Mouse (Mus musculus) hindbrain, postnatal 0 days (tissue): ENCODE data around the gene Prpf4b. TPM values are rescaled to one million over a fixed set of nuclear protein-coding genes. Genes with fewer than 3 reads are reported as not detected.
A peak's percentile ranks its signal among the peaks of the same experiment; 100 is the strongest.

ENCODE experiments used
- ATAC-seq: fragments of 200-750 bp; cut with Nextera tagmentation; 2 replicates; pipeline ENCODE4 v1.8.0; 2017; ENCODE audit warnings: mild to moderate bottlenecking, moderate TSS enrichment, moderate library complexity
- DNase-seq: peaks from one replicate; pipeline ENCODE4 v3.0.0-alpha.2; 2015; ENCODE audit warnings: low spot score
- H3K27ac ChIP-seq: fragments of 300-500 bp; sonication (generic); 2 replicates; pipeline ENCODE4 v1.5.1; 2014; ENCODE audit warnings: mild to moderate bottlenecking
- H3K27me3 ChIP-seq: fragments of 300-500 bp; sonication (generic); 2 replicates; pipeline ENCODE4 v1.6.1; 2014; ENCODE audit warnings: low read length, mixed read lengths; ENCODE audit not compliant: insufficient read depth
- H3K36me3 ChIP-seq: fragments of 300-500 bp; sonication (generic); 2 replicates; pipeline ENCODE4 v1.6.1; 2014; ENCODE audit warnings: low read length, mixed read lengths; ENCODE audit not compliant: insufficient read depth
- H3K4me1 ChIP-seq: fragments of 300-500 bp; sonication (generic); 2 replicates; pipeline ENCODE4 v1.6.1; 2014; ENCODE audit warnings: antibody characterized with exemption, low read length, mixed read lengths; ENCODE audit not compliant: insufficient read depth
- H3K4me2 ChIP-seq: fragments of 300-500 bp; sonication (generic); 2 replicates; pipeline ENCODE4 v1.6.1; 2014; ENCODE audit warnings: low read depth, mild to moderate bottlenecking, low read length, moderate library complexity, mixed read lengths
- H3K4me3 ChIP-seq: fragments of 300-500 bp; sonication (generic); 2 replicates; pipeline ENCODE4 v1.5.1; 2014; ENCODE audit warnings: low read length
- H3K9ac ChIP-seq: fragments of 300-500 bp; sonication (generic); replicated peaks from 2 replicates; pipeline ENCODE4 v1.6.1; 2014; ENCODE audit warnings: mild to moderate bottlenecking, low read length, moderate library complexity, mixed read lengths
- H3K9me3 ChIP-seq: fragments of 300-500 bp; sonication (generic); 2 replicates; pipeline ENCODE4 v1.6.1; 2016; ENCODE audit warnings: low read length, mixed read lengths
- CTCF ChIP-seq: IDR thresholded peaks from 2 replicates; pipeline ENCODE4 v1.5.1; 2016; ENCODE audit warnings: antibody characterized with exemption, control low read depth, low read depth
- WGBS: fragments of 180-500 bp; shearing (Covaris S2); extraction: QIAGEN DNeasy Blood & Tissue Kit; methylation state at CpG from one replicate; pipeline ENCODE4 v1.1.7; 2014; 5-methylcytosine and 5-hydroxymethylcytosine counted together
- polyA plus RNA-seq: library from polyadenylated mRNA; unstranded; fragments of >200 nt; fragmentation: Nextera tagmentation; extraction: Ambion mirVana; gene quantifications from 2 replicates; pipeline ENCODE4 v1.2.1, GENCODE M21; 2015
- total RNA-seq: library from RNA; depleted of rRNA; stranded (reverse); fragments of >200 nt; gene quantifications from 2 replicates; pipeline ENCODE4 v1.2.3, GENCODE M21; 2014

The Prpf4b gene
- total and polyA plus RNA-seq, 2 experiments from 2014 or later = 29.9 to 54.4 TPM

DNA sequence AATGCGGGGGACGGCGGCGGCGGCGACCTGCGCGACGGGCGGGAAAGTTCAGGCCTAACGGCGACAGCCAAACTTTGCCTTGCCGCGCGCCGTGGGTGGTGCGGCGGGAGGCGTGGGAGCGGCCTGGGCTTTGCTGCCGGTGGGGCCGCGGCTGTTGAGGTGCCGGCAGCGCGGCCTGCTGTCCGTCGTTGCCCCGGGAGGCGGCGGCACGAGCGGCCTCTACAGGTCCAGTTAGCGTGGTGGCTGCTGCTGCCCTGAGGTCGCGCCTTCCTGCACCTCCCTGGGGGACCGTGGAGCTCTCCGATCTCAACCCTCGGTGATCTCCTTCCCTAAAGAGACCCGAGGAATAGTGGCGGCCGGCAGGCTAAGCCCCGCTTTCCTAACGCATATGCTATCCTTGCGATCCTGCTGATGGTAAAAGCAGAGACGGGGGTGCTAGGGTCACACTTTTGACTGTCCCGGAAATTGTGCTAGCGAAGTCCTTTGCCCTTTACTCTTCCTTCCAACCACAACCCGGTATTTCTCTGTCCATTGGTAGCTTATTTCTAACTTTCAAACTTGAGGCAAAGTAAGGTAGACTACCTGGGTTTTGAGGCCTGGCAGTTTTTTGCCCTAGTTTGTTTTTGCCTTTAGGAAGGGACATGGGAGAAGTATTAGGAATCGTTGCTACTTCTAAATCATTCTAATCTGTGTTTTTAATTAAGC, 791 bp downstream of the Prpf4b start:
- H3K4me1 ChIP-seq = peaks cover 5% of the 10 kb centered on the region
- TF ChIP-seq CTCF = peak; percentile 45
- H3K4me3 ChIP-seq = peak overlapping the region; percentile 88
- no peaks in the 10 kb centered on the region for H3K36me3 ChIP-seq
- ATAC-seq = peak; percentile 53
- peak overlapping the region; percentile 98 for H3K27ac ChIP-seq
- no peaks in the 10 kb centered on the region for H3K27me3 ChIP-seq
- H3K9me3 ChIP-seq = no peaks in the 10 kb centered on the region
- H3K4me2 ChIP-seq = peak overlapping the region; percentile 86
- WGBS = under 1% methylated on average over 40 of the region's 50 CpGs
- H3K9ac ChIP-seq = peak overlapping the region; percentile 74
- peak; percentile 69 for DNase-seq

- no peak for DNase-seq
- WGBS = 8% methylated on average over 3 of the region's 3 CpGs
- no peak for ATAC-seq
- Histone ChIP-seq H3K9me3 (no peaks in the 10 kb centered on the region), H3K4me3 (peak overlapping the region; percentile 88), H3K4me2 (peak overlapping the region; percentile 86), H3K9ac (peak overlapping the region; percentile 74), H3K36me3 (no peaks in the 10 kb centered on the region), H3K4me1 (peaks cover 5% of the 10 kb centered on the region), H3K27me3 (no peaks in the 10 kb centered on the region), H3K27ac (0 out of 2 replicates have a peak overlapping the region, but pooled peaks have one; percentile 98)
- TF ChIP-seq CTCF = no peak
These were observed 1.4 kb downstream of the Prpf4b start for GRCm38 (mm10) chr13:34876481-34876880.

DNA sequence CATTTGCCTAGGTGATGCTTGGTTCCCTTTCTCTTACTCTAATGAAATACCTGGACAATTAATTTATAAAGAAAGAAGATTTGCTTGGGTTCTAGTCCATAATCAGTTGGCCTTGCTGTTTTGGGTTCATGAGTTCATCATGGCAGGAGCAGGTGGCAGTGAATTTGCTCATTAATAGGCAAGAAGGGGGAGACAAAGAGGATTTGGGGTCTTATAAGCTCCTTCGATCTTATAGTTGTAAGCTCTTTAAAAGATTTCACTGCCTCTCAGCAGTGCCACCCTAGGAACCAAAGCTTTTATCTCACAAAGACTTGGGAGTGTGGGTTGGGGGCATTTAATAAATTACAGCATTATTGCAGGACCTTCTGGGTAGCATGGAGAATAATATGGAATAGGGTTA, 17.8 kb downstream of the Prpf4b start:
- H3K9me3 ChIP-seq = no peaks in the 10 kb centered on the region
- ATAC-seq = no peak
- H3K4me2 ChIP-seq = no peak overlapping the region
- no peak overlapping the region for H3K4me3 ChIP-seq
- WGBS = 74% methylated on average over 1 of the region's 1 CpGs
- DNase-seq = no peak
- peaks cover 60% of the 10 kb centered on the region for H3K36me3 ChIP-seq
- H3K27me3 ChIP-seq = no peaks in the 10 kb centered on the region
- no peaks in the 10 kb centered on the region for H3K4me1 ChIP-seq
- H3K27ac ChIP-seq = no peak overlapping the region
- no peak for TF ChIP-seq CTCF
- H3K9ac ChIP-seq = no peak overlapping the region

- Histone ChIP-seq H3K9ac (no peak overlapping the region), H3K4me3 (no peak overlapping the region), H3K4me2 (no peak overlapping the region), H3K27me3 (no peaks in the 10 kb centered on the region), H3K4me1 (0 out of 2 replicates have a peak, but pooled peaks cover 8% of the 10 kb centered on the region), H3K27ac (no peak overlapping the region), H3K9me3 (no peaks in the 10 kb centered on the region), H3K36me3 (no peaks in the 10 kb centered on the region)
- DNase-seq (no peak), ATAC-seq (no peak)
- TF ChIP-seq CTCF = no peak
- 83% methylated on average over 9 of the region's 9 CpGs for WGBS
These were observed 39.5 kb downstream of the Prpf4b start for GRCm38 (mm10) chr13:34914614-34915013.

GRCm38 (mm10) chr13:34916520-34917167, 41.5 kb downstream of the Prpf4b start:
- WGBS = 31% methylated on average over 37 of the region's 37 CpGs
- Histone ChIP-seq H3K4me3 (peak overlapping the region; percentile 21), H3K9ac (peak overlapping the region; percentile 7; the same call in 1 of the 2 replicates), H3K9me3 (no peaks in the 10 kb centered on the region), H3K27ac (no peak overlapping the region; the same call in 1 of the 2 replicates), H3K4me2 (peak overlapping the region; percentile 58), H3K36me3 (no peaks in the 10 kb centered on the region), H3K4me1 (0 out of 2 replicates have a peak, but pooled peaks cover 8% of the 10 kb centered on the region), H3K27me3 (no peaks in the 10 kb centered on the region)
- TF ChIP-seq CTCF = no peak
- ATAC-seq (peak; percentile 91), DNase-seq (peak; percentile 45)

DNA sequence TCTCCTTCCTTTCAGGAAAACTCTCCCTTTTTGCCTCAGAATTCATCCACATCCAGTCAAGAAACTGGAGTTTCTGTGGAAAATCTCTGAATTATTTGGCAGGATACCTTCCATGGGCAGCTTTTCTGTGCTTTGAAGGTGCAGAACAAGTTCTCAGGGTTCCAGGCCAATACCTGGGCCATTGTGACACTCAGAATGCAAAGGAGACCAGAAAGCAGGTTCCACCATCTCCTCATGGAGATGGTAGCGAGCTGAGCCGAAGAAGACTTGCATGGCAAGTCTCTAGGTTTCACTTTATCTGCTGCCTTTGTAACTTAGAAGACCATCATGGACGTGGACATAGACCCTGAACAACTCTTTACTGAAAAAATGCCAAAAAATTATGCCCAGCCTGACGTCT, 49.1 kb downstream of the Prpf4b start, which contains the start of the genes Fam217a and 4933417A18Rik:
TSS of gene Fam217a (minus strand) at position 101 of the 400 bp plus-strand sequence.
TSS of gene 4933417A18Rik (plus strand) at position 200 of the 400 bp plus-strand sequence.
- Histone ChIP-seq H3K27me3 (no peaks in the 10 kb centered on the region), H3K4me1 (no peaks in the 10 kb centered on the region), H3K9ac (no peak within 1 kb of the TSS), H3K4me2 (no peak within 1 kb of the TSS), H3K9me3 (no peaks in the 10 kb centered on the region), H3K4me3 (no peak within 1 kb of the TSS), H3K27ac (no peak within 1 kb of the TSS), H3K36me3 (no peaks in the 10 kb centered on the region)
- WGBS = 81% methylated on average over 4 of the region's 4 CpGs
- DNase-seq = no peak
- no peak for ATAC-seq
- TF ChIP-seq CTCF = no peak
